Mouse (Mus musculus) limb, embryonic 13.5 days (tissue): ENCODE measurements around the gene Ryk. TPM values are rescaled to one million over a fixed set of nuclear protein-coding genes. Genes with fewer than 3 reads are reported as not detected.

ENCODE experiments used
- ATAC-seq: fragments of 200-750 bp; cut with Nextera tagmentation; 2 replicates; pipeline ENCODE4 v1.8.0; 2017; ENCODE audit warnings: low read depth, moderate number of reproducible peaks, moderate TSS enrichment; ENCODE audit not compliant: low FRiP score
- H3K27ac ChIP-seq: fragments of 300-500 bp; sonication (generic); 2 replicates; pipeline ENCODE4 v1.5.1; 2015; ENCODE audit warnings: inconsistent platforms, mild to moderate bottlenecking, moderate library complexity
- H3K27me3 ChIP-seq: fragments of 300-500 bp; sonication (generic); 2 replicates; pipeline ENCODE4 v1.6.1; 2015; ENCODE audit warnings: mild to moderate bottlenecking, inconsistent platforms
- H3K36me3 ChIP-seq: fragments of 300-500 bp; sonication (generic); 2 replicates; pipeline ENCODE4 v1.6.1; 2015; ENCODE audit warnings: inconsistent platforms, mild to moderate bottlenecking, moderate library complexity
- H3K4me1 ChIP-seq: fragments of 300-500 bp; sonication (generic); 2 replicates; pipeline ENCODE4 v1.6.1; 2015; ENCODE audit warnings: inconsistent platforms
- H3K4me2 ChIP-seq: fragments of 300-500 bp; sonication (generic); replicated peaks from 2 replicates; pipeline ENCODE4 v1.6.1; 2015; ENCODE audit warnings: inconsistent platforms, mild to moderate bottlenecking, moderate library complexity
- H3K4me3 ChIP-seq: fragments of 300-500 bp; sonication (generic); 2 replicates; pipeline ENCODE4 v1.5.1; 2015; ENCODE audit warnings: moderate library complexity, mild to moderate bottlenecking, inconsistent platforms
- H3K9ac ChIP-seq: fragments of 300-500 bp; sonication (generic); 2 replicates; pipeline ENCODE4 v1.6.1; 2015; ENCODE audit warnings: mild to moderate bottlenecking, inconsistent platforms
- H3K9me3 ChIP-seq: fragments of 300-500 bp; sonication (generic); 2 replicates; pipeline ENCODE4 v1.6.1; 2016; ENCODE audit warnings: inconsistent platforms
- WGBS: fragments of 180-500 bp; shearing (Covaris S2); methylation state at CpG from one replicate; pipeline ENCODE4 v1.1.7; 2015; 5-methylcytosine and 5-hydroxymethylcytosine counted together
- polyA plus RNA-seq: library from polyadenylated mRNA; unstranded; fragments of >200 nt; fragmentation: Nextera tagmentation; extraction: Ambion mirVana; gene quantifications from 2 replicates; pipeline ENCODE4 v1.2.1, GENCODE M21; 2015

Gene Ryk
- polyA plus RNA-seq, 1 experiment from 2014 or later: 24.5 TPM

DNA sequence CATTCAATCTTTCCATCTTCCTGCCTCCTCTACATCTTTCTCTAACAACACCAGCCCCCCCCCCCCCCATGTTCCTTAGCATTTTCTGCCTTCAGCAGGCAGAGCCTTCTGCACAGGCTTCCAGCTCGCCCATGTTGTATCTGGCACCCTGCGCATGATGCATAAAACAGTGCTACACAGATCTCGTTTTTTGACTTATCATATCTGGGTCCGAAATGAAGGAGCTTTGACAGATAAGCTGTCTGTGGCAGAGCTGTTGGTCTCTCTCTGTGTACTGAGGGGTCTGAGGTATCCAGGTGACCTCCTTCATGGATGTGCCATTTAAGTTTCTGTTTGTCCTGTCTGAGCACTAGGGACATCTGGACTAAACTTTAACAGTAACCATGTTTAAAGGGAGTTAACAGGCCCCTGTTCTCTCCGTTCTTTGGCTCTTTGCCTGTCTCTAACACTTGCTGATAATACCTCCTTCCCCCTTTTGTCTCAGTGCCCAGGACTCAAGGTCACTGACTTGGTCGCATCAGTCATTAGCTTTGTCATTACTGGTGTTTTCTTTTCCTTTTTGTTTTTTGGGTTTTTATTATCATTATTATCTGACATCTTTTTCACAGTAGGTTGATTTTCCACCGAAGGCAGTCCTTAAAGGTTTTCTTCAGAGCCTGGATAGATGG, 26.2 kb downstream of the Ryk start:
- Histone ChIP-seq H3K36me3 (peaks cover 24% of the 10 kb centered on the region), H3K27ac (no peak overlapping the region), H3K4me3 (no peak overlapping the region), H3K9ac (no peak overlapping the region), H3K4me1 (peaks cover 77% of the 10 kb centered on the region), H3K4me2 (no peak overlapping the region), H3K9me3 (no peaks in the 10 kb centered on the region), H3K27me3 (no peaks in the 10 kb centered on the region)
- ATAC-seq: no peak
- 71% methylated on average over 7 of the region's 7 CpGs for WGBS

- H3K27me3 ChIP-seq: no peaks in the 10 kb centered on the region
- H3K27ac ChIP-seq: no peak overlapping the region
- 73% methylated on average over 7 of the region's 7 CpGs for WGBS
- H3K9me3 ChIP-seq: no peaks in the 10 kb centered on the region
- peaks cover 18% of the 10 kb centered on the region for H3K36me3 ChIP-seq
- no peak overlapping the region for H3K4me2 ChIP-seq
- ATAC-seq: no peak
- H3K4me3 ChIP-seq: no peak overlapping the region
- peaks cover 86% of the 10 kb centered on the region for H3K4me1 ChIP-seq
- H3K9ac ChIP-seq: no peak overlapping the region
Observed at GRCm38 (mm10) chr9:102861789-102862188, 27.1 kb downstream of the Ryk start.

GRCm38 (mm10) chr9:102862260-102862659, 27.5 kb downstream of the Ryk start:
- H3K9ac ChIP-seq: no peak overlapping the region
- H3K4me1 ChIP-seq: peaks cover 88% of the 10 kb centered on the region
- H3K4me2 ChIP-seq: no peak overlapping the region
- H3K27me3 ChIP-seq: no peaks in the 10 kb centered on the region
- H3K4me3 ChIP-seq: no peak overlapping the region
- no peak overlapping the region for H3K27ac ChIP-seq
- peaks cover 14% of the 10 kb centered on the region for H3K36me3 ChIP-seq
- 79% methylated on average over 3 of the region's 3 CpGs for WGBS
- ATAC-seq: no peak
- H3K9me3 ChIP-seq: no peaks in the 10 kb centered on the region

DNA sequence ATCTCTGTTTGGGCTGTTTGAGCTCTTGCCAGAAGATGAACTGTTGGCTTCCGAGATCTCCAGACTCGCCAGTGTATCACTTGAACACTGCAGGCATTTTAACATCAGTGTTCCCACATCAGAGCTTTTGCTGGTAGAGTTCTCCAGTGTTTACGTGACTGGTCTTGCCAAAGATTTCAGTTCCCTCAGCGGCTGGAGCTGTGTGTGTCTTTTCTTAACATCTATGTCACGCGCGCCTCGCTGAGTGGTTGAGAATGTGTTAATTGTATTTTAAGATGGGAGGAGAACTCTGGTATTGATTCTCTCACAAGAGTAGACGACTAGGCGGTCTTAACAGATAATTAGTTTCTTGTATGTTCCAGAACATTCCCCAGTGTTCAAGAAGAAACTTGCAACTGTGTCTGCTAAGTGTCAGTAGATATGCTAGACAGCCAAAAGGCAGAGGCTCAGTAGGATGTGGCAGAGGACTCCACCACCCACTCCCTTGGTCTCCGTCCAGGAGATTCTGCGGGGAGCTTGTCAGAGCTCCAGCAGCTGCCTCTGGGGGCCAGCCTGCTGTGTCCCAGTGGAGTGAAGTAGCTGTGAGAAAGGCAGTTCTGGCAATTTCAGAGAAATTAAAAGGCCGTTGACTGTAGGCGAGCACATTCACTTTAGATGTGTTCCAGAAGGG, 29.3 kb downstream of the Ryk start:
- Histone ChIP-seq H3K9ac (peak overlapping the region; percentile 21; the same call in 1 of the 2 replicates), H3K36me3 (peaks cover 21% of the 10 kb centered on the region), H3K27me3 (no peaks in the 10 kb centered on the region), H3K9me3 (no peaks in the 10 kb centered on the region), H3K4me3 (no peak overlapping the region), H3K4me2 (peak overlapping the region; percentile 26; the same call in 1 of the 2 replicates), H3K4me1 (peaks cover 76% of the 10 kb centered on the region), H3K27ac (peak overlapping the region; percentile 17; the same call in 1 of the 2 replicates)
- WGBS: 45% methylated on average over 14 of the region's 14 CpGs
- no peak for ATAC-seq

GRCm38 (mm10) chr9:102864931-102865330, 30.2 kb downstream of the Ryk start:
- no peak for ATAC-seq
- Histone ChIP-seq H3K4me3 (no peak overlapping the region), H3K27me3 (no peaks in the 10 kb centered on the region), H3K9me3 (no peaks in the 10 kb centered on the region), H3K4me2 (peak overlapping the region; percentile 44; the same call in 1 of the 2 replicates), H3K36me3 (peaks cover 30% of the 10 kb centered on the region), H3K4me1 (peaks cover 67% of the 10 kb centered on the region), H3K9ac (peak overlapping the region; percentile 57), H3K27ac (peak overlapping the region; percentile 76; the same call in 1 of the 2 replicates)
- WGBS: 45% methylated on average over 8 of the region's 8 CpGs

- peak; percentile 60 for ATAC-seq
- Histone ChIP-seq H3K9ac (peak overlapping the region; percentile 57; the same call in 1 of the 2 replicates), H3K36me3 (peaks cover 39% of the 10 kb centered on the region), H3K9me3 (no peaks in the 10 kb centered on the region), H3K27ac (peak overlapping the region; percentile 76), H3K4me1 (peaks cover 56% of the 10 kb centered on the region), H3K4me3 (no peak overlapping the region), H3K4me2 (peak overlapping the region; percentile 44), H3K27me3 (no peaks in the 10 kb centered on the region)
- 14% methylated on average over 12 of the region's 12 CpGs for WGBS
Observed at GRCm38 (mm10) chr9:102865946-102866737, 31.4 kb downstream of the Ryk start.

GRCm38 (mm10) chr9:102866893-102867292, 32.2 kb downstream of the Ryk start:
- H3K36me3 ChIP-seq: peaks cover 43% of the 10 kb centered on the region
- no peak overlapping the region for H3K4me3 ChIP-seq
- H3K9ac ChIP-seq: no peak overlapping the region
- 5% methylated on average over 4 of the region's 4 CpGs for WGBS
- H3K4me1 ChIP-seq: peaks cover 49% of the 10 kb centered on the region
- H3K27me3 ChIP-seq: no peaks in the 10 kb centered on the region
- no peak overlapping the region for H3K4me2 ChIP-seq
- H3K9me3 ChIP-seq: no peaks in the 10 kb centered on the region
- H3K27ac ChIP-seq: no peak overlapping the region
- peak; percentile 46 for ATAC-seq

DNA sequence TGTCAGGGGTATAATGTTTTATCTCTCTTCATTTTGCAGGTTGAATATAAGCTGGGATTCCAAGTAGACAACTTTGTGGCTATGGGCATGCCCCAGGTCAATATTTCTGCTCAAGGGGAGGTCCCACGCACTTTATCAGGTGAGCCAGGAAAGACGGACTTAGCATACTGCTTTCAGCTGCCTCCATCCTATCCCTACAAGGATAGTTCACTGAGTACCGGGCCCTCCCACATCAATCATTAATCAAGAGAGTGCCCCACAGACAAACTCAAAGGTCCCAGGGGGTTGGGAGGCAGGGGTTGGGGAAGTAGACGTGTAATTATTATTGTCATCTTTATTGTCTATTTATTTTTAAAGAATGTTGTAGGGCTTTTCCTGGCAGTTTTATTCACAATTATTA, 32.8 kb downstream of the Ryk start:
- peaks cover 44% of the 10 kb centered on the region for H3K36me3 ChIP-seq
- peaks cover 42% of the 10 kb centered on the region for H3K4me1 ChIP-seq
- H3K4me3 ChIP-seq: no peak overlapping the region
- H3K4me2 ChIP-seq: no peak overlapping the region
- H3K27ac ChIP-seq: no peak overlapping the region
- H3K9ac ChIP-seq: no peak overlapping the region
- H3K27me3 ChIP-seq: no peaks in the 10 kb centered on the region
- no peaks in the 10 kb centered on the region for H3K9me3 ChIP-seq
- WGBS: 77% methylated on average over 4 of the region's 4 CpGs
- no peak for ATAC-seq

DNA sequence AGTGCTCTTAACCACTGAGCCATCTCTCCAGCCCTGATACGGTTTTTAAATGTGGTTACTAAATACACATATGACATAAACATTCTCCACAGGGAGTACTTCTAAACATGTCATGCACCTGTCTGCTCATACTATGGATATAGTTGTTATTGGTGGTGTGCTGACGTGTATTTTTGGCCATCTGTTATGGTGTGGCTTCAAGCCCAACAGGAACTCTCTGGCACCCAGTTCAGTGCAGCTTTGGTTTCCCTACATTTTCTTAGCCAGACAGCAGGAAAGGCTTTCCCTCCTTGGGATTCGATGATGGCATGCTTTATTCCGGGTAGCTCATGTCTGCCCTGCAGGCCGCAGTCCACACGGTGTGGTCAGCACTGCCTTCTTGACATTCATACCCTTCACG, 33.7 kb downstream of the Ryk start:
- ATAC-seq: no peak
- no peak overlapping the region for H3K9ac ChIP-seq
- WGBS: 92% methylated on average over 7 of the region's 7 CpGs
- H3K36me3 ChIP-seq: peaks cover 49% of the 10 kb centered on the region
- H3K9me3 ChIP-seq: no peaks in the 10 kb centered on the region
- H3K4me2 ChIP-seq: no peak overlapping the region
- H3K4me3 ChIP-seq: no peak overlapping the region
- peaks cover 35% of the 10 kb centered on the region for H3K4me1 ChIP-seq
- H3K27ac ChIP-seq: no peak overlapping the region
- no peaks in the 10 kb centered on the region for H3K27me3 ChIP-seq

DNA sequence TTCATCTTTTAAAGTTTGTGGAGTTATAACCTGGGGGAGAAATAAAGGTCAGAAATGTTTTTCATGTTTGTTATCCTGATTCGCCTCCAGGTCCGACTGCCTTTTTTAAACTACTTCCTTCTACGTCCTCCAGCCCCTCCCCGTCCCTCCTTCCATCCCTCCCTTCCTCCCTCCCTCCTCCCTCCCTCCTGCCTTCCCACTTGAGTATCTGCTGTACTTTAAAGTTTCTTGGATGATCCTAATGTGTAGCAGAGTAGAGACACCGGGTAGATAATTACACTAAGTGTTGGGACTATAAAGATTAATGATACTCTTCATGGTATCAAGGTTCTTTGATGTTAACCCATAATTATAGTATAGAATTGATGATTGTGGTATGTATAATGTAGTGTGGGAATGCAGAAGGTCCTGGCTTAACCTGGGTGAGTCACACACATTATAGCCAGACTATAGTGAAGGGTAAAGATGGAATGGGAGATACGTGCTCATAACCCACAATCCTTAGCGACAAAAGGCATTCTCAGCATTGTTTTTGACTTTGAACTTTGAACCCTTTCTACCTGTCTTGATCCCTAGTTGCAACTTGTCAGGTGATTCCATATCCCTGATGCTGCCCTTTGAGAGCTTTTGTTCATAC, 41.5 kb downstream of the Ryk start:
- Histone ChIP-seq H3K9me3 (no peaks in the 10 kb centered on the region), H3K36me3 (peaks cover 72% of the 10 kb centered on the region), H3K27me3 (no peaks in the 10 kb centered on the region), H3K4me1 (no peaks in the 10 kb centered on the region), H3K4me2 (no peak overlapping the region), H3K27ac (no peak overlapping the region), H3K9ac (no peak overlapping the region), H3K4me3 (no peak overlapping the region)
- 81% methylated on average over 7 of the region's 7 CpGs for WGBS
- ATAC-seq: no peak

DNA sequence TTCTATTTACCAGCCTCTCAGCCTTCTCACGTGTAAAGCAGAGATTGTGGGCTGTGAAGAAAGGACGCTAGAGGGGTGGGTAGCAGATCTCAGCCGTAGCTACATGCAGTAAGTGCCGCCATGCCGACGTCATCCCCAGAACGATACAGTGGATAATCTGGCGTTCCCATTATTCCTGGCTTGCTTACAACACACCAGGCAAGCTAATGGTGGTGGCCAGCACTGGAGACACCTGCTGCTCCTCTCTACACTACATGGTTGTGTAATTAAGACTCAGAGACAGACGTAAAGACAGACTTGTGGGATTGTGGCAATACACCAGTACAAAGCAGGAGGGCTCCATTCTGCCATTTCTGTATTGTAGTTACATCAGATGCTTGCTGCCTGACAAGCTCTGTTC, 43.2 kb downstream of the Ryk start:
- no peaks in the 10 kb centered on the region for H3K4me1 ChIP-seq
- H3K27ac ChIP-seq: no peak overlapping the region
- no peak overlapping the region for H3K4me2 ChIP-seq
- no peaks in the 10 kb centered on the region for H3K9me3 ChIP-seq
- peaks cover 63% of the 10 kb centered on the region for H3K36me3 ChIP-seq
- H3K27me3 ChIP-seq: no peaks in the 10 kb centered on the region
- H3K9ac ChIP-seq: no peak overlapping the region
- no peak for ATAC-seq
- no peak overlapping the region for H3K4me3 ChIP-seq
- WGBS: 80% methylated on average over 9 of the region's 9 CpGs

GRCm38 (mm10) chr9:102879545-102879944, 44.8 kb downstream of the Ryk start:
- no peak overlapping the region for H3K27ac ChIP-seq
- no peak for ATAC-seq
- no peak overlapping the region for H3K4me2 ChIP-seq
- H3K9ac ChIP-seq: no peak overlapping the region
- no peaks in the 10 kb centered on the region for H3K9me3 ChIP-seq
- no peaks in the 10 kb centered on the region for H3K27me3 ChIP-seq
- H3K36me3 ChIP-seq: peaks cover 63% of the 10 kb centered on the region
- no peaks in the 10 kb centered on the region for H3K4me1 ChIP-seq
- WGBS: 61% methylated on average over 8 of the region's 8 CpGs
- no peak overlapping the region for H3K4me3 ChIP-seq
